Mouse (Mus musculus) small intestine, adult 2 months (tissue): ENCODE measurements around the gene Rfng.

Experiments
- CTCF ChIP-seq: fragments of 200-500 bp; IDR thresholded peaks from 2 replicates; pipeline ENCODE4 v1.5.1; 2012; ENCODE audit warnings: low read depth, mild to moderate bottlenecking, control low read depth, inconsistent platforms, low read length, moderate library complexity, mixed read lengths; ENCODE audit not compliant: insufficient replicate concordance, insufficient read length; ENCODE audit errors: extremely low read depth
- POLR2A ChIP-seq: fragments of 200-500 bp; IDR thresholded peaks from 2 replicates; pipeline ENCODE4 v1.6.1; 2012; ENCODE audit warnings: low read depth, mild to moderate bottlenecking, control low read depth, inconsistent platforms, low read length, moderate library complexity

DNA sequence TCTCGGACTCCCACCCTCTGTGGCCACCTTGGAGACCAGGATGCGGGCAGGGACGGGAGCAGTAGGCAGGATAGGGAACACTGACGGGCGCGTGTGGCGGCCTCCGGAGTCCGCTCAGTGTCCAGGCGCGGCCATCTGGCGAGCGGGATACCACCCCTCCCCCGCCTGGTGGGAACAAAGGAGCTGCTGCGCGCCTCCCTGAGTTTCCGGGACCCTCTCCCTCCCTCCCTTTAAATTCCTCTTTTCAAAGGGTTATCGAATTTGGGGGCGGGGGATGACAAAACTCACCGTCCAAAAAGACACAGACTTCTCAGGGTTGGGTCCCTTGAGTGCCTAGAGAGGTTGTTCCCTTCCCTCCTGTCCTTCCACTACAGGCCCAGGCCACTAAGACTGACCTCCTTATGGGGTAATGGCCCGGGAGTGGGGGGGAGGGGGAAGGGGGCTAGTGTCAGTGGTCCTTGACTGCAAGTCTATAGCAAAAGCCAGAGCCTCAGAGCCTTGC is 40.8 kb upstream of the Rfng start:
- TF ChIP-seq CTCF (no peak), POLR2A (no peak)
